Mouse (Mus musculus) liver, postnatal 0 days (tissue): ENCODE measurements at regions not wholly inside any gene's neighbourhood (a gene's known extent, or its start where the extent isn't known, plus 50 kb on each side); places are given as distances from the start of the nearest gene placed in this dataset.
A peak's percentile ranks its signal among the peaks of the same experiment; 100 is the strongest.

ENCODE experiments used
- ATAC-seq: fragments of 200-750 bp; cut with Nextera tagmentation; 2 replicates; pipeline ENCODE4 v1.8.0; 2017; ENCODE audit warnings: mild to moderate bottlenecking, moderate library complexity
- DNase-seq: peaks from one replicate; pipeline ENCODE4 v3.0.0-alpha.2; 2016
- H3K27ac ChIP-seq: fragments of 300-500 bp; sonication (generic); 2 replicates; pipeline ENCODE4 v1.5.1; 2014; ENCODE audit warnings: antibody characterized with exemption, moderate library complexity, mild to moderate bottlenecking, low read depth
- H3K27me3 ChIP-seq: fragments of 300-500 bp; sonication (generic); 2 replicates; pipeline ENCODE4 v1.6.1; 2014; ENCODE audit warnings: low read length, control low read depth, mixed read lengths; ENCODE audit not compliant: insufficient read depth
- H3K36me3 ChIP-seq: fragments of 300-500 bp; sonication (generic); replicated peaks from 2 replicates; pipeline ENCODE4 v1.6.1; 2014; ENCODE audit warnings: mild to moderate bottlenecking, control low read depth, low read length, moderate library complexity, mixed read lengths; ENCODE audit not compliant: insufficient read depth
- H3K4me1 ChIP-seq: fragments of 300-500 bp; sonication (generic); 2 replicates; pipeline ENCODE4 v1.6.1; 2014; ENCODE audit warnings: antibody characterized with exemption, mild to moderate bottlenecking, control low read depth; ENCODE audit not compliant: insufficient read depth
- H3K4me2 ChIP-seq: fragments of 300-500 bp; sonication (generic); 2 replicates; pipeline ENCODE4 v1.6.1; 2014; ENCODE audit warnings: low read depth, mild to moderate bottlenecking, low read length, moderate library complexity, mixed read lengths
- H3K4me3 ChIP-seq: fragments of 300-500 bp; sonication (generic); 2 replicates; pipeline ENCODE4 v1.5.1; 2014; ENCODE audit warnings: low read depth, low read length
- H3K9ac ChIP-seq: fragments of 300-500 bp; sonication (generic); replicated peaks from 2 replicates; pipeline ENCODE4 v1.6.1; 2014; ENCODE audit warnings: mild to moderate bottlenecking, moderate library complexity
- H3K9me3 ChIP-seq: fragments of 300-500 bp; sonication (generic); 2 replicates; pipeline ENCODE4 v1.6.1; 2016; ENCODE audit warnings: mild to moderate bottlenecking, control low read depth, low read length, mixed read lengths
- CTCF ChIP-seq: sonication (generic); IDR thresholded peaks from 2 replicates; pipeline ENCODE4 v1.5.1; 2016; ENCODE audit warnings: antibody characterized with exemption, low read depth
- EP300 ChIP-seq: IDR thresholded peaks from 2 replicates; pipeline ENCODE4 v1.6.1; 2016; ENCODE audit warnings: antibody characterized with exemption, low read depth, mild to moderate bottlenecking
- WGBS: fragments of 180-500 bp; shearing (Covaris S2); extraction: QIAGEN DNeasy Blood & Tissue Kit; methylation state at CpG from one replicate; pipeline ENCODE4 v1.1.7; 2014; ENCODE audit not compliant: insufficient replicate concordance; 5-methylcytosine and 5-hydroxymethylcytosine counted together

- TF ChIP-seq CTCF (no peak), EP300 (no peak)
- Histone ChIP-seq H3K27me3 (no peaks in the 10 kb centered on the region), H3K4me2 (no peak overlapping the region), H3K4me3 (no peak overlapping the region), H3K4me1 (no peaks in the 10 kb centered on the region), H3K27ac (no peak overlapping the region), H3K9me3 (no peaks in the 10 kb centered on the region), H3K9ac (no peak overlapping the region), H3K36me3 (no peaks in the 10 kb centered on the region)
- ATAC-seq: no peak
- no peak for DNase-seq
- WGBS: 65% methylated on average over 1 of the region's 1 CpGs
Measured at GRCm38 (mm10) chr15:69346065-69346464, 2845.4 kb upstream of the Lrrc6 start.

- Histone ChIP-seq H3K9ac (no peak overlapping the region), H3K27ac (no peak overlapping the region), H3K9me3 (no peaks in the 10 kb centered on the region), H3K36me3 (no peaks in the 10 kb centered on the region), H3K4me2 (no peak overlapping the region), H3K4me3 (no peak overlapping the region), H3K27me3 (no peaks in the 10 kb centered on the region), H3K4me1 (no peaks in the 10 kb centered on the region)
- TF ChIP-seq EP300 (no peak), CTCF (no peak)
- DNase-seq (no peak), ATAC-seq (no peak)
- 56% methylated on average over 2 of the region's 2 CpGs for WGBS
Measured at GRCm38 (mm10) chr15:69342759-69343158, 2842.0 kb upstream of the Lrrc6 start.

- Histone ChIP-seq H3K36me3 (no peaks in the 10 kb centered on the region), H3K27ac (no peak overlapping the region), H3K4me1 (no peaks in the 10 kb centered on the region), H3K9me3 (no peaks in the 10 kb centered on the region), H3K4me3 (no peak overlapping the region), H3K4me2 (no peak overlapping the region), H3K27me3 (no peaks in the 10 kb centered on the region), H3K9ac (no peak overlapping the region)
- 63% methylated on average over 2 of the region's 2 CpGs for WGBS
- ATAC-seq: no peak
- TF ChIP-seq CTCF (no peak), EP300 (no peak)
- DNase-seq: no peak
Measured at GRCm38 (mm10) chr15:69336491-69336890, 2835.8 kb upstream of the Lrrc6 start.

- H3K27ac ChIP-seq: no peak overlapping the region
- no peak overlapping the region for H3K9ac ChIP-seq
- no peak for ATAC-seq
- no peaks in the 10 kb centered on the region for H3K36me3 ChIP-seq
- H3K27me3 ChIP-seq: no peaks in the 10 kb centered on the region
- H3K4me2 ChIP-seq: no peak overlapping the region
- H3K9me3 ChIP-seq: no peaks in the 10 kb centered on the region
- DNase-seq: no peak
- H3K4me1 ChIP-seq: no peaks in the 10 kb centered on the region
- no peak for TF ChIP-seq EP300
- peak; percentile 27 for TF ChIP-seq CTCF
- H3K4me3 ChIP-seq: no peak overlapping the region
Measured at GRCm38 (mm10) chr15:69326537-69326936, 2825.8 kb upstream of the Lrrc6 start.

GRCm38 (mm10) chr15:69303100-69303499 is 2802.4 kb upstream of the Lrrc6 start:
- Histone ChIP-seq H3K9ac (no peak overlapping the region), H3K4me1 (no peaks in the 10 kb centered on the region), H3K27me3 (no peaks in the 10 kb centered on the region), H3K9me3 (no peaks in the 10 kb centered on the region), H3K4me3 (no peak overlapping the region), H3K36me3 (no peaks in the 10 kb centered on the region), H3K27ac (no peak overlapping the region), H3K4me2 (no peak overlapping the region)
- WGBS: 50% methylated on average over 5 of the region's 5 CpGs
- TF ChIP-seq CTCF (no peak), EP300 (no peak)
- ATAC-seq (no peak), DNase-seq (no peak)

- Histone ChIP-seq H3K9ac (no peak overlapping the region), H3K4me2 (no peak overlapping the region)
- ATAC-seq: no peak
Measured at GRCm38 (mm10) chr15:69291273-69291672, 2790.6 kb upstream of the Lrrc6 start.

More at GRCm38 (mm10) chr15:69291273-69291672, 2790.6 kb upstream of the Lrrc6 start:
- Histone ChIP-seq H3K9me3 (no peaks in the 10 kb centered on the region), H3K27me3 (no peaks in the 10 kb centered on the region), H3K36me3 (no peaks in the 10 kb centered on the region), H3K4me1 (no peaks in the 10 kb centered on the region), H3K4me3 (no peak overlapping the region), H3K27ac (no peak overlapping the region)
- no peak for DNase-seq
- 47% methylated on average over 1 of the region's 1 CpGs for WGBS
- TF ChIP-seq CTCF (no peak), EP300 (no peak)
